Mouse (Mus musculus): Measurements from ENCODE around the gene Slc26a11.

Gene Slc26a11

GRCm38 (mm10) chr11:119355443-119356385 lies at the start of gene Slc26a11, which contains the start of gene Sgsh:
TSS of gene Slc26a11 (plus strand) at chr11:119355557.
TSS of gene Sgsh (minus strand) at chr11:119355536.
- DNase-seq (ENCODE audit: low spot score) = peak; percentile 81

- no peak for DNase-seq (ENCODE audit: low spot score)
These were observed 48.3 kb upstream of the Slc26a11 start for GRCm38 (mm10) chr11:119306762-119307657.

GRCm38 (mm10) chr11:119307658-119307867 lies 47.8 kb upstream of the Slc26a11 start, which contains the start of gene Card14:
TSS of gene Card14 (plus strand) at chr11:119307768.
- DNase-seq (ENCODE audit: low spot score) = no peak

GRCm38 (mm10) chr11:119307916-119308315 lies 47.4 kb upstream of the Slc26a11 start:
- DNase-seq (ENCODE audit: low spot score) = no peak

GRCm38 (mm10) chr11:119310621-119311020 lies 44.7 kb upstream of the Slc26a11 start:
- DNase-seq (ENCODE audit: low spot score) = no peak

- DNase-seq (ENCODE audit: low spot score) = no peak
These were observed 41.0 kb upstream of the Slc26a11 start for GRCm38 (mm10) chr11:119314252-119314936.

- no peak for DNase-seq (ENCODE audit: low spot score)
These were observed 38.6 kb upstream of the Slc26a11 start for GRCm38 (mm10) chr11:119316720-119317119.

GRCm38 (mm10) chr11:119322521-119322920 lies 32.8 kb upstream of the Slc26a11 start:
- DNase-seq (ENCODE audit: low spot score) = no peak

GRCm38 (mm10) chr11:119325068-119325467 lies 30.3 kb upstream of the Slc26a11 start:
- DNase-seq (ENCODE audit: low spot score) = no peak

GRCm38 (mm10) chr11:119330592-119330991 lies 24.8 kb upstream of the Slc26a11 start:
- DNase-seq (ENCODE audit: low spot score) = no peak

- DNase-seq (ENCODE audit: low spot score) = no peak
These were observed 23.4 kb upstream of the Slc26a11 start for GRCm38 (mm10) chr11:119331970-119332369.

- DNase-seq (ENCODE audit: low spot score) = no peak
These were observed 16.9 kb upstream of the Slc26a11 start for GRCm38 (mm10) chr11:119338271-119339059.

GRCm38 (mm10) chr11:119339179-119339578 lies 16.2 kb upstream of the Slc26a11 start:
- no peak for DNase-seq (ENCODE audit: low spot score)

GRCm38 (mm10) chr11:119339637-119340036 lies 15.7 kb upstream of the Slc26a11 start:
- peak; percentile 69 for DNase-seq (ENCODE audit: low spot score)

- no peak for DNase-seq (ENCODE audit: low spot score)
These were observed 11.2 kb upstream of the Slc26a11 start for GRCm38 (mm10) chr11:119344178-119344577.

GRCm38 (mm10) chr11:119344865-119345264 lies 10.5 kb upstream of the Slc26a11 start:
- no peak for DNase-seq (ENCODE audit: low spot score)

GRCm38 (mm10) chr11:119347125-119347524 lies 8.2 kb upstream of the Slc26a11 start:
- DNase-seq (ENCODE audit: low spot score) = no peak

GRCm38 (mm10) chr11:119352113-119352512 lies 3.2 kb upstream of the Slc26a11 start:
- no peak for DNase-seq (ENCODE audit: low spot score)

- DNase-seq (ENCODE audit: low spot score) = no peak
These were observed 1.4 kb upstream of the Slc26a11 start for GRCm38 (mm10) chr11:119353946-119354345.

GRCm38 (mm10) chr11:119354798-119355442 lies 437 bp upstream of the Slc26a11 start:
- DNase-seq (ENCODE audit: low spot score) = no peak

GRCm38 (mm10) chr11:119359089-119359488 lies 3.7 kb downstream of the Slc26a11 start:
- DNase-seq (ENCODE audit: low spot score) = no peak
